Mouse (Mus musculus): ENCODE measurements around the gene Hivep1. TPM values are rescaled to one million over a fixed set of nuclear protein-coding genes. Genes with fewer than 3 reads are reported as not detected.

Hivep1 gene
- polyA plus RNA-seq, 2 experiments = 1.4 to 2.0 TPM

DNA sequence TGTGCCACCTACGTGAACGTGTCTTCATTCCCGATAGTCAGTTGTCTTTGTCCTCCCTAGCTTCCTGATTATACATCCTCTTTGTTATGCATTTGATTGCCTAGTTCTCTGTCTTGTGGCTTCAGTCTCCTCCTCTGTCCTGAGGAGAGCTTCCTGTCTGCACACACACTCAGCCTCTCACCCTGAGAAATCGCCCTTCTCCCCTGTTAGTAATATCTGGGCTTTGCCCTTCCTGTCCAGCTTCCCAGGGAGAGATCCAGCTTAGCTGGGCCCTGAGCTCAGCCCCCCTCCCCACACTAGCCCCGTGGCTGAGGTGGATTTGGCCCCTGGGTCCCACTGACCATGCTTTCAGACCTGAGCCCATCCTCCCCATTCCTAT, 98.2 kb downstream of the Hivep1 start:
- ATAC-seq (ENCODE audit: insufficient read depth) = no peak
- WGBS (ENCODE audit: insufficient replicate concordance) = 17% methylated on average over 5 of the region's 5 CpGs
- Histone ChIP-seq H3K27ac (no peak overlapping the region), H3K9me3 (ENCODE audit: control insufficient read depth, low read length) (no peaks in the 10 kb centered on the region), H3K27me3 (ENCODE audit: control insufficient read depth, insufficient read depth, low read length) (no peaks in the 10 kb centered on the region), H3K9ac (replicated peaks) (no peak overlapping the region), H3K4me2 (ENCODE audit: low read depth) (no peak overlapping the region), H3K36me3 (replicated peaks; ENCODE audit: control insufficient read depth, insufficient read depth, low read depth) (no peaks in the 10 kb centered on the region), H3K4me3 (ENCODE audit: insufficient read depth in 1 of 2, low read depth in 2 of 2, low read length in 2 of 2) (no peak overlapping the region), H3K4me1 (replicated peaks; ENCODE audit: control insufficient read depth in 2 of 2, insufficient read depth in 2 of 2, low read length in 1 of 2) (peaks cover 0 to 4% of the 10 kb centered on the region in 2 experiments; a peak in 1 of 4 replicates)
- TF ChIP-seq EP300 (IDR thresholded peaks at IDR 0.05; ENCODE audit: low read depth) = no peak
- TF ChIP-seq CTCF (IDR thresholded peaks at IDR 0.05; ENCODE audit: low read depth) = no peak
- no peak for DNase-seq (ENCODE audit: low read depth in 3 of 3, low spot score in 3 of 3)

DNA sequence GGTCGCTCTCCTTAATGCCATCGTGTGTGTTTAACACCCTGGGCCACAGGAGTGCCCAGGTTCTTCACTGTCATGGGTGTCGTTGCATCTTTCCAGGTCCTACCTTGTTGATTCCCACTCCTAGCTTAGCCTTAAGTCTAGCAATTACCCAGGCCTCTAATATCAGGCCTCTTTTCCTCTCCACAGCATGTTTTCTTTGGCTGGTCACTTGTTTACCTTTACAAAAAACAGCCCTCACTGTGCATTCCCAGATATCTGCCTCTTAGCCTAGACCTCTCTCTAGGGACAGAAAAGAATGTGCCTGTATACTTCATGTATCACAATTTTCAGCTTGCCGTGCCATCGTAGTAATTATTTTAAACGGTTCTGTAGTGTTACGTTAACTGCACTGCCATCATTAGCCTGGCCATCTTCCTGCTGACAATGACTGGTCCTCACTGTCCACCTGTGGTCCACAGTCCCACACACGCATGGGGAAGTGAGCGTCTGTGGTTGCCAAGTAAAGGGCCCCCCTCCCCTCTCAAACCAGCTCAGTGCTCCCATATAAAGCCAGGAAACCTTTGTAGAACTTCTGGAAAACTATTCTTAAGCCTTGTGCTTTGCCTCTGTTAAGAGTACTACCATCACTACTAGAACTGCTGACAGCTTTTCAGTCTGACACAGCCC, 98.8 kb downstream of the Hivep1 start:
- Histone ChIP-seq H3K9ac (replicated peaks) (no peak overlapping the region), H3K4me2 (ENCODE audit: low read depth) (no peak overlapping the region), H3K4me1 (replicated peaks; ENCODE audit: control insufficient read depth in 2 of 2, insufficient read depth in 2 of 2, low read length in 1 of 2) (peaks cover 0 to 4% of the 10 kb centered on the region in 2 experiments; a peak in 1 of 4 replicates), H3K4me3 (ENCODE audit: insufficient read depth in 1 of 2, low read depth in 2 of 2, low read length in 2 of 2) (no peak overlapping the region), H3K36me3 (replicated peaks; ENCODE audit: control insufficient read depth, insufficient read depth, low read depth) (no peaks in the 10 kb centered on the region), H3K27ac (no peak overlapping the region), H3K27me3 (ENCODE audit: control insufficient read depth, insufficient read depth, low read length) (no peaks in the 10 kb centered on the region), H3K9me3 (ENCODE audit: control insufficient read depth, low read length) (no peaks in the 10 kb centered on the region)
- WGBS (ENCODE audit: insufficient replicate concordance) = 71% methylated on average over 9 of the region's 9 CpGs
- no peak for TF ChIP-seq EP300 (IDR thresholded peaks at IDR 0.05; ENCODE audit: low read depth)
- no peak for TF ChIP-seq CTCF (IDR thresholded peaks at IDR 0.05; ENCODE audit: low read depth)
- DNase-seq (ENCODE audit: low read depth in 3 of 3, low spot score in 3 of 3) (no peak), ATAC-seq (ENCODE audit: insufficient read depth) (no peak)

DNA sequence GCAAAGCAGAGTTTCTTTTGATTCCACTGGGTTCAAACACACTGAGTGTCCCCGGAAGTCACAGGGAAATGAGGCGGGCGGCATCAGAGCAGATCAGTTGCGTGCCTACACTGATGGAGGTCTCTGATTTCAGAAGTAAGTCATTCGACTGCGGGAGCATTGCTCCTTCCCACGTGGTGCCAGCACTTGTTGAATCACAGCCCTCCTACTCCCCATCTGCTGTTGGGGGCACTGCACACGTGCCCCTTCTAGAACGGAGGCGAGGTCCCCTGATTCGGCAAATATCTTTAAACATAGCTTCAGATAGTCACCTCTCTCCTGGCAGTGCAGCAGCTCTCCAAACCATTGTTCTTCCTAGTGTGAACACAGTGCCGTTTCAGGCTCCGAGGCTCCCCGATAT, 106.4 kb downstream of the Hivep1 start:
- no peaks in the 10 kb centered on the region for H3K27me3 ChIP-seq (ENCODE audit: control insufficient read depth, insufficient read depth, low read length)
- H3K4me2 ChIP-seq (ENCODE audit: low read depth) = no peak overlapping the region
- 76% methylated on average over 14 of the region's 14 CpGs for WGBS (ENCODE audit: insufficient replicate concordance)
- no peak overlapping the region for H3K4me3 ChIP-seq (ENCODE audit: insufficient read depth in 1 of 2, low read depth in 2 of 2, low read length in 2 of 2)
- ATAC-seq (ENCODE audit: insufficient read depth) (no peak), DNase-seq (ENCODE audit: low read depth in 3 of 3, low spot score in 3 of 3) (no peak)
- H3K9me3 ChIP-seq (ENCODE audit: control insufficient read depth, low read length) = no peaks in the 10 kb centered on the region
- no peaks in the 10 kb centered on the region for H3K36me3 ChIP-seq (replicated peaks; ENCODE audit: control insufficient read depth, insufficient read depth, low read depth)
- H3K9ac ChIP-seq (replicated peaks) = no peak overlapping the region
- H3K4me1 ChIP-seq (replicated peaks; ENCODE audit: control insufficient read depth in 2 of 2, insufficient read depth in 2 of 2, low read length in 1 of 2) = no peaks in the 10 kb centered on the region
- TF ChIP-seq EP300 (IDR thresholded peaks at IDR 0.05; ENCODE audit: low read depth) = no peak
- TF ChIP-seq CTCF (IDR thresholded peaks at IDR 0.05; ENCODE audit: low read depth) = no peak
- no peak overlapping the region for H3K27ac ChIP-seq

DNA sequence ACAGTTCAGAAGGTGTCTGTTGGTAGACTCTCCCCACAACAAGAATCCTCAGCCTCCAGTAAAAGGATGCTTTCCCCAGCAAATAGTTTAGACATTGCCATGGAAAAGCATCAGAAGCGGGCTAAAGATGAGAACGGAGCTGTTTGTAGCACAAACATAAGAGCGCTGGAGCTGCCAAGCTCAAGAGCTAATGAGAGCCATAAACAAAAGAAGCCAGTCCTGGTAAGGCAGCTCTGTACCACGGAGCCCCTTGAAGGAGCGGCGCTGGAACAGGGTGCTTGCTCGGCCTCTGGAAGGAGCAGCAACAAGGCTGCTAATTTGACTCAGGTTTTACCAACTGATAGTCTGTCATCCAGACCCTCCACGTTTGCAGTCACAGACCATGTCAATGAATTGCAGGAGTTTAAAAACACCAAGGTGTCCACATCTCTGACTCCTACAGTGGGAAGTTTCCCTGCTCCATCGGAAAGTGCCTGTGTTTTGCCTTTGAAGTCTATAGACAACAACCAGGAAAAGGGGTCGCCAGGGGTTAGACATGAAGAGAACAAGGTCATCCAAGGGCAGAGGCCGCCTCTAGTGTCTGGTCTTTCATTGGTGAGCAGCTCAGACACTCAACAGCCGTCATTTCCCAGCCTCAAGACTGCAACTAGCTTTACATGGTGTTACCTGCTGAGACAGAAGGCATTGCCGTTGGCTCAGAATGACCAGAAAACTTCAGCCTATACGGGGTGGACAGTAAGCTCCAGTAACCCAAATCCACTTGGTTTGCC, 107.8 kb downstream of the Hivep1 start:
- Histone ChIP-seq H3K4me2 (ENCODE audit: low read depth) (no peak overlapping the region), H3K36me3 (replicated peaks; ENCODE audit: control insufficient read depth, insufficient read depth, low read depth) (no peaks in the 10 kb centered on the region), H3K9ac (replicated peaks) (no peak overlapping the region), H3K27ac (no peak overlapping the region), H3K4me1 (replicated peaks; ENCODE audit: control insufficient read depth in 2 of 2, insufficient read depth in 2 of 2, low read length in 1 of 2) (no peaks in the 10 kb centered on the region), H3K4me3 (ENCODE audit: insufficient read depth in 1 of 2, low read depth in 2 of 2, low read length in 2 of 2) (no peak overlapping the region), H3K9me3 (ENCODE audit: control insufficient read depth, low read length) (no peaks in the 10 kb centered on the region), H3K27me3 (ENCODE audit: control insufficient read depth, insufficient read depth, low read length) (no peaks in the 10 kb centered on the region)
- DNase-seq (ENCODE audit: low read depth in 3 of 3, low spot score in 3 of 3) (no peak), ATAC-seq (ENCODE audit: insufficient read depth) (no peak)
- TF ChIP-seq CTCF (IDR thresholded peaks at IDR 0.05; ENCODE audit: low read depth) (no peak), EP300 (IDR thresholded peaks at IDR 0.05; ENCODE audit: low read depth) (no peak)
- WGBS (ENCODE audit: insufficient replicate concordance) = 76% methylated on average over 14 of the region's 14 CpGs

DNA sequence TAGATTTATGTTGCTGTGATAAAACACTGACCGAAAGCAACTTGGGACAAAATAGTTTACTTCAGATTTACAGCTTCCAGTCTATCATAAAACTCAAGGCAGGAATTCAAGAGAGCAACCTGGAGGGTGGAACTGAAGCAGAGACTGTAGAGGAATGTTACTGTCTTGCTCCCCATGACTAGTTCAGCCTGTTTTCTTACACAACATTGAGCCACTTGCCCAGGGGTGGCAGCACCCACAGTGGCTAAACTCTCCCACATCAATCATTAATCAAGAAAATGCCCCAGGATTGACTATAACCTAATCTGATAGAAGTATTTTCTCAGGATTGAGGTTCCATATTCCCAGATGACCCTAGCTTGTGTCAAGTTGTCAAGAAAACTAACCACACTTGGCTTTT, 119.0 kb downstream of the Hivep1 start:
- DNase-seq (ENCODE audit: low read depth in 3 of 3, low spot score in 3 of 3) (no peak), ATAC-seq (ENCODE audit: insufficient read depth) (no peak)
- 85% methylated on average over 1 of the region's 1 CpGs for WGBS (ENCODE audit: insufficient replicate concordance)

More for the DNA sequence above, 119.0 kb downstream of the Hivep1 start:
- no peak overlapping the region for H3K4me3 ChIP-seq (ENCODE audit: insufficient read depth in 1 of 2, low read depth in 2 of 2, low read length in 2 of 2)
- H3K9me3 ChIP-seq (ENCODE audit: control insufficient read depth, low read length) = no peaks in the 10 kb centered on the region
- no peak overlapping the region for H3K27ac ChIP-seq
- TF ChIP-seq EP300 (IDR thresholded peaks at IDR 0.05; ENCODE audit: low read depth) (no peak), CTCF (IDR thresholded peaks at IDR 0.05; ENCODE audit: low read depth) (no peak)
- no peak overlapping the region for H3K9ac ChIP-seq (replicated peaks)
- H3K4me2 ChIP-seq (ENCODE audit: low read depth) = no peak overlapping the region
- H3K4me1 ChIP-seq (replicated peaks; ENCODE audit: control insufficient read depth in 2 of 2, insufficient read depth in 2 of 2, low read length in 1 of 2) = no peaks in the 10 kb centered on the region
- H3K36me3 ChIP-seq (replicated peaks; ENCODE audit: control insufficient read depth, insufficient read depth, low read depth) = no peaks in the 10 kb centered on the region
- H3K27me3 ChIP-seq (ENCODE audit: control insufficient read depth, insufficient read depth, low read length) = no peaks in the 10 kb centered on the region
